Mouse (Mus musculus) kidney, adult 8-10 months (tissue): ENCODE results near the gene Nebl.

Experiments used
- DNase-seq, 2 experiments: peaks; one replicate each; pipeline ENCODE4 v3.0.0; 2022

The Nebl gene

DNA sequence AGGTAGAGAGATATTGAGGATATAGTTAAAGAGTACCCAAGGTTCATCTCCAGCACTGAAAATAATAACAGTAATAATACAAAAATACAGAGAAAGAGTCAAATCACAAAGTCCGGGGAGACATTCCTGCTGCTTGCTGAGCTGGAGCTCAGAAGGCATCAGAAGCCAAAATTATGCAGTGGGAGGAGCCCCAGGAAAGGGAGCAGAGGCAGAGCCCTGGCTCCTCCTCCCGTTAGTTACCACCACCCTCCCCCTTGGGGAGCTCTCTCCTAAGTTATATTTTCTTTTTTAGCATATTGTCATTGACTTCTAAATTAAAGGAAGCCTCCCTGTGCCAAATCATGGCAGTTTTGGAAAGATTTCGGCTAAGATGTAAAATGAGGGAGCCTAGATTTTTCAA, 25.8 kb downstream of the Nebl start:
- no peak for DNase-seq

DNA sequence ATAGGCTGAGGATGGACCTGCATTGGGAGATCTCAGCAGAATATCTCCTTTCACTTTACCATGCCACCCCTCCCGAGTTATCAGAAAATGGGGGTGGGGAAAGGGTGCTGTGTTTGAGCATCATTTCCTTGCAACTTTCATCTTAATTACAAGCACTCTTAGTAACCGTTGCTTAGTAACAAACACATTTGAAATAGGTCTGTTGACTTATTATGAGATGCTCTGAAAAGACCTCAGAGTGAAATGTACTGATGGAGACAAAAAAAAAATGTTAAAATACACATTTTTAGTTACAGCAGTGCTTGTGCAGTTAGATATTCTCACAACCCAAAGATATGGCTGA, 28.1 kb downstream of the Nebl start:
- DNase-seq, result no peak

DNA sequence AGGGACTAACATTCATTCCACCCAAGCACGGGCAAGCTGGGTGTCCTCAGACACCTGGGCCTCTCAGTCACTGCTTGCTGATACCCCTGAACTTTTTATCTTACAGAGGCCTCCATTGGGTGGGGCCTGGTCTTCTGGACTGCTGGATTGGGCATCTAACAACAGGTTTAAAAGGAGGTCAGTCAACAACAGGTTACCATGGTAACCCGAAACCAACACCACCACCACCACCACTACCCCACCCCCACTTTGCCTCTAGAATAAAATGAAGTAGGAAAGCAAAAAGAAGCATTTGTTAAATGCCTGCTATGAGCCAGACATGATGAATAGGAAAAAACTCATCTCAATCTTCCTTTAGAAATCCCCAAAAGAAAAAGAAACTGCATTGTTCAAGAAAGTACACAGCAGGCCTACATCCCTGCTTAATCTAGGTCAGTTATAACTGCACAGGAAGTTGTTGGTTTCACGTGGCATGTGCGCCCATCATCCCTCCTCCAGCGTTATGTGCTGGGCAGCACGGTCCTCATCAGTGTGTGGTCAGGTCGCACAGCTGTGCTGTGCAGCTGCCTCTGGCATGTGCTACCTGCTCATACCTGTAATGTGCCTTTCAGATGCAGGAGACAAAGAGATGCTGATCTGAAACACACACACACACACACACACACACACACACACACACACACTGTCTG, 28.6 kb downstream of the Nebl start:
- no peak for DNase-seq

DNA sequence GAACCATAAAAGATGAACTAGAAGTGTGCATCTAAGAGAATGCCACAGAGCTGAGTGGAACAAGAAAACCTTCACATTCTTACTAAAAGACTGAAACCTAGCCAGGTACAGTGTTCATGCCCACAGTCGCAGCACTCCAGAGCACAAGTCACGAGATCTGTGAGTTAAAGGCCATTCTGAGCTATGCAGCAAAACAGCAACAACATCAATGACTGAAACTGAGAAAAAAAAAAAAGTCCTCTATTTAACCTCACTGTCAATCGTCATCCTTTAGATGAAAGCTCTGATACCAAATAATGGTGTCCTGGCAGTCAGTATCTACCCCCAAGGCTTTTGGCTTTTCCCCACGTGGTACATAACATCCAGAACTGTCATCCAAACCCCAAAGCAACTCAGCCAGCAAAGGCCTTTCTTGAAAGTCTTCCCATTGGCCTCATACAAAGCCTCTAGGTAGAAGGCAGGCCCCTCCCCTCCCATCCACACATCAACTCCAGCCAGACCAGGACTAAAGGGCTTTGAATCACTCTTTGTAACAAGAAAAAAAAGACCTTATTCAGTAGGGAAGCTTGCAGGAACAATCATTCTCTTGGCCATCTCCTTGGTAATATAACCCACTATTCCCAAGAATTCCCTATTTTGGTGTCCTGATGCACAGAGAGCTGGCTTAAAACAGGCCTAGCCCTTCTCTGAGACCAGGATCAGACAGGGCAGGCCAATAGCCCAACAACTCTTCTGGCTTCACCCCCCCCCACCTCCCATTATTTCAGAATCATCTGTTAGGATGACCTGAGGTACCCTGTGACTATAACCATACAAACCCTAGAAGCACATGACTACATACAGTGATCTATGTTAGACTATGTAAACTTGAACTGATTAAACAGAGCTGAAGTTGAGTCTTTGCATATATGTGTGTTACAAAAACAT, 32.8 kb downstream of the Nebl start:
- DNase-seq, result no peak

DNA sequence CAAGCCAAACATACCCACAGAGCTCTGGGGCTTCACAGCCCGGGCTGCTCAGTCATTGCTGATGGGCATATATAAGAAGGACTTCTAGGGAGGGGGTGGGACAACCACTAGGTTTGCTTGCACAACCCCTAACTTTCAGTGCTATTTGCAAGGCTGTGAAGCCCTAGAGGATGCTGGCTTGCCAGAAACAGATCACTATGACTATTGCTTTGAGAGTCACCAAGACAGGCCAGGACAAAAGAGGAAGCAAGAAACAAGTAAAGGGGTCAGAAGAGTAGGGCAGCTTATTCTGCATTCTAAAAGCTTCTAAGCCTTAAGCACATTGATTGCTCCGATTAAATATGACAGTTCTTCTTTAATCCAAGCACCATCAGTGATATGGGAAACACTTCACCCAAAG, 38.3 kb downstream of the Nebl start:
- no peak for DNase-seq

DNA sequence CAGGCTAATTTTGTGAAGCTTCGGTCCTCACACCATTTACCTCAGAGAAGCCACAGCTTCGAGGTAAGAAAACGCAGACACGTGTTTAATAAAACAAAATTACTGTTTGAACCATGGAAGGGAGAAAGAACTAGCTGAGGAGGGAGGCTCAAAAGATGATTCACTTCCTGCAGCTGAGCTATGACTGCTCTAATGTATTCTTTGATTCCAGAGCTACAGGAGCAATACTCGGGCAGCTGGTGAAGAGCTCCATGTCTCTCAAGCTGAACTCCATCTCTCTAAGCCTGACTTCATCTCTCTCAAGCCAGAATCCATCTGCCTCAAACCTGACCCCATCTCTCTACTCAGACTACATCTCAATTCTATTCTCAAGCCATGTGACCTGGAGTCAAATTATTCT, 41.0 kb downstream of the Nebl start:
- DNase-seq, result no peak

DNA sequence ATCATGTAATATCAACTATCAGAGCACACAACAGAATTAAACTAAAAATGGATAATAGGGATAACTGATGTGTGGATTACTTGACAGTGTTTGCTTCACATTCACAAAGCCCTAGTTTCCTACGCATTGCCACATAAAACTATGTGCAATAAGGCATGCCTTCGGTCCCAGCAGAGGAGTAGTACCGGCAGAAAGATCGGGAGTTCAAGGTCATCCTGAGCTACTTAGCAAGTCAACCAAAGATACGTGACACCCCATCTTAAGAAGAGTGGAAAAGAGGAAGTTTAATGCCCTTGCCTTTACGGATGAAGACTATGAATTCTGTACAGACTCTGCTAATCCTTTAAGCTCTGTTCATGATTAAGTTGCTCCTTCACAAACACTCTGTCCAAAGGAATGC, 44.1 kb downstream of the Nebl start:
- DNase-seq, result no peak

DNA sequence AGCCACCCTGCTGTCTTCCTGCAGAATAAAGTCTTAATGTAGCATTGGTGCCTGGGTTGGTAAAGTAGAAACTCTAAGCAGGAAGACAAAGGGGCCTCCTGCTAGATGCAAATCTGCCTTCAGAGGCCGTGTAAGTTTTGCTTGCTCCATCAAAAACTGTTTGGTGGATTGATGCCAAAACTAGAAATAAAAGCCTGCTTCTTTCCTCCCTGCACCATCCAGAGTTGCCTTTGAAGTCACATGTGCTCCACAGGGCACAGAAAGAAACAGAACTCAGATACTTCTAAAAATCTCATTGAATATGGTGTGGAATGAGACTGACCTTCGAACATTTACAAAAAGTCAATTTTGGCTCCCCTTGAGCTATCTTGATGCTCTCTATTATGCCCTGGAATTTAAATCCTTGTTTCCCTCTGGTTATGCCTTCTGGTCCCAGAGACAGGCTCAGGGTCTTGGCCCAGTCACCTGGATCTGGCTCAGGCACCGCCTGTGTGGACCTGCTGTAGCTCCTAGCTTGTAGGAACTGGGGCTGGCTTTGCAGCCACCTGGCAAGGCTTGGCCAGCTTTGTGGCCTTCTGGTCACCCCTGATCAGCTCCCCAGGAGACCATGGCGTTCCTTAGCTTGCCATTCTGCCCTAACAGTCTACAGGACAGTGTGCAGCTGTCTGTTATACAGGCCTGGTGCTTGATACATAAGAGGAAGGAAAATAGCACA, 47.8 kb downstream of the Nebl start:
- DNase-seq, result no peak

DNA sequence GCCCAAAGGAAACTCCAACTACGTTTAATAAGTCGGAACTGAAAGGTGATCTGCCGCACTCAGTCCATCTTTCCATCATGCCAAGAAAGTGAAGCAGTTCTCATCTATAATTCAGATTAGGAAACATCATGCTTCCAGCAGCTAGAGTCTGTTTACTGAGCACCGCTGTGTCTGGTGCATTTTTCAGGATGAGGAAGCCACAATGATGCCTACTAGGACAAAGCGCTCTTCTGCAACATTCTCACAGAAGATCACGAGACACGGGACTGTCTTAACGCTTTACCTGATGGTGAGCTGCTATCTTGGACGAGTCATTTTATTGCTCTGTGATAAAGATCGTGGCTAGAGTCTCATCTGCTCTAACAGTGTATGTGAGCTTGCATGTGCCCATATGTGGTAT, 59.1 kb downstream of the Nebl start:
- no peak for DNase-seq

DNA sequence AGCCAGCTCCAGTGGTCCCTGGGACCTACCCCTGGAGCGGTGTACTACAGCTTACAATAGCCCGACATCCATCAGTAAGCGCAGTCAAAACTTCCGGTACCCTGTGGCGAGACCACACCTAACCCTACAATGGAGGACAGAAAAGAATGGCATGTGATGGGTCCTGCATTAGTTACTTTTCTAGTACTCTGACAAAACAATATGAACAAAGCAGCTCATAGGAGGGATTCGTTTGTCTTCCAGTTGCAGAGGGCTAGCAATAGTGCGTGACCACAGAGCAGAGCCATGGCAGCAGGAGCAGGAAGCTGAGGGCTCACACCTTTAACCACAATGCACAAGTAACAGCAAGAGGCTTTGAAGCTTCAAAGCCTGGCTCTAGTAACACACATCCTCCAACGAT, 59.7 kb downstream of the Nebl start:
- DNase-seq, result no peak

DNA sequence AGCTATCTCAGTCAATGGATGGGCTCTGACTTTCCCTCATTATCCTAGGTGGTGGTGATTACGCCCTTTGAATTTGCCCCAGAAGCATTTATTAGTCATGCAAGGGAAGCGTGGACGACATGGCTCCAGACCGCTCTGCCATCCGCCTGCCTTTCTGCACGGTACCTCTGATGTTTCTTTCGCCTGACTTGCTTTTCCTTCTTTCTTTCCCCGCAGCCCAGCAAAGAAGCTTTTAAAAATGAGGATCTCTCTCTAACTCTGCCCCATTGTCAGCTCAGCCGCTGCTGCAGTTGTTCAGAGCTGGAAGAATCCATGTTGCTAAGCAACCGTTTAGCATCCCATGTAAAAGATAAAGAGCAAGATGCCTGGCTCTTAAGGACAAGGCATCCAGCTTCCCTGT, 61.3 kb downstream of the Nebl start:
- DNase-seq, result no peak

DNA sequence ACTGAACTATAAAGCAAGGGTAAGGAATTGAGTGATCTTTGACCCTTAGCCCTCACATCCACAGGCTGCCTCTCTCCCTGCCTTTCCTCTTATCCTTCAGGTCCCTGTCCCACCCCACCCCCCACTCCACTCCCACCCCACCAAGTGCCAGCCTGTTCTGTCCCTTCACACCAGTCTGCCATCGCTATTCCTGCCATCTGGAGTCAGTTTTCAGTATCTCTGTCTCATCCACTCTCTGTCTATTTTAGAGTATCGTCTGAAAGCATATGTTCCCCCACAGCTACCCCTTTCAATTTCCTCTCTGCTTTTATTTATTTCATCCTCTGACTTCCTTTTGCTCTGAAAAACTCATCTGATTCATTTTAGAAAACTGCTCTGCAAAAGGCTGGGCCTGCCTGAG, 62.3 kb downstream of the Nebl start:
- no peak for DNase-seq

DNA sequence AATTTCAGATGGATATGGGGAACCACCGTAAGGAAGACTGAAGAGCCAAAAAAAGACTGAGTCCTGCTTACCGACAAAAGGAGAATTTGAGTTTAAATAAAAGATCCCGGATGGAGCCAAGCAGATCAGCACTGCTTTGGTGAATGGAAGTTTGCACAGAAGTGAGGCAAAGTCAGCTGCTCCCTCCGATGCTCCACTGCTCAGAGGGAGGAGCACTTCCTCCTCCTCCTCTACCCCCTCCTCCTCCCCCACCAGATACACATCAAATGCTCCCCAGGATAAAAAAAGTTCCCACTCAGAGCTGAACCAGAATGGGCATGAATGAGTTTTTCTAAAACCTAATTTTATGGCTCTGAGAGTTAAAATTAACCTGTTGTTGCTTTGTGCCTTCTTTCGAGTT, 73.1 kb downstream of the Nebl start:
- no peak for DNase-seq

DNA sequence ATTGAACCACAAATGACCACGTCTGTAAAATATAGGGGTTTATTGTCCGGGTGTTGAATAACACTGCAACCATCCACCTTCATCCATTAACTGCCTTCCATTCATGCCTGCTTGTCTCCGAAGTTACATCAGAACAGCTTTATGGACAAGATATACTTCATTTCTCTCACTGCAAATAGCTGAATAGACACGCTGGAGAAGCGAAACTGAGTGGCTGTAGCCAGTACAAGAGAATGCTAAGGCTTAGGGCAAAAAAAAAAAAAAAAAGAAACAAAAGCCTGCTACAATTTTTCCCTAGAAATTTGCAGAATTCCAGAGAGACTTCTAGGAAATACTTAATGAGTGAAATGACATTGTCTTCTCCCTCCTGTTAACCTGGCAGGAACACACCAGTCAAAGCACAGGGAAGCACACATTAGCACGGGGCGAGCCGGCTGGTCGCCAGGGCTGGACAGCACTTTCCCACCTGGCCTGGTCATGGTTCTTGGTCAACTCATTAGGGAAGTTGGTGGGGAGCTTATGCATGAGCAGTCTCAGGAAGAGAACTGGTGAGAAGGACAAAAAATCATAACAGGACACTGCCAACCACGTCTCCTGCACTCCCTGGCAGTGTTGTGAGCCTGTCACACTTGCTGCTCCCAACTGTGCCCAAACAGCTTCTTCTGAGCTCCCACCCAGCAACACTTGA, 81.0 kb downstream of the Nebl start:
- no peak for DNase-seq

DNA sequence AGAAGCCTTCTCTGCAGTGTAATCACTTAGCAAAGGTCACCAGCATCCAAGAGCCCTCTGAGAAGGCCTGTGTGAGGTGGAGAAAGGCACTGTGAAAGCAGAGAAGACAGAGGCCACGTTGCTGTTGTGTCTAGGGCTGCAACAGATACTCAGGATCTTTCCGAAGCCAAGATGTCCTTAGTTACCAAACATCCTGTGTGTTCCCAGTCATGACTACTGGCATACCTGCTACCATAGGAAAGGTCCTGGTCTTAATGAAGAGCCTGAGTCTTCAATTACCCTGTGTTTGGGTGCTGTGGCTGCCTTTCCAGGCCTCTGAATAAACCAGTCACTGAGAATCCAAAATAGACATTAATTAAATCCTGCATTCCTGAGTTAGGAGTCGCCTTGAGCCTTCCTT, 81.5 kb downstream of the Nebl start:
- no peak for DNase-seq

DNA sequence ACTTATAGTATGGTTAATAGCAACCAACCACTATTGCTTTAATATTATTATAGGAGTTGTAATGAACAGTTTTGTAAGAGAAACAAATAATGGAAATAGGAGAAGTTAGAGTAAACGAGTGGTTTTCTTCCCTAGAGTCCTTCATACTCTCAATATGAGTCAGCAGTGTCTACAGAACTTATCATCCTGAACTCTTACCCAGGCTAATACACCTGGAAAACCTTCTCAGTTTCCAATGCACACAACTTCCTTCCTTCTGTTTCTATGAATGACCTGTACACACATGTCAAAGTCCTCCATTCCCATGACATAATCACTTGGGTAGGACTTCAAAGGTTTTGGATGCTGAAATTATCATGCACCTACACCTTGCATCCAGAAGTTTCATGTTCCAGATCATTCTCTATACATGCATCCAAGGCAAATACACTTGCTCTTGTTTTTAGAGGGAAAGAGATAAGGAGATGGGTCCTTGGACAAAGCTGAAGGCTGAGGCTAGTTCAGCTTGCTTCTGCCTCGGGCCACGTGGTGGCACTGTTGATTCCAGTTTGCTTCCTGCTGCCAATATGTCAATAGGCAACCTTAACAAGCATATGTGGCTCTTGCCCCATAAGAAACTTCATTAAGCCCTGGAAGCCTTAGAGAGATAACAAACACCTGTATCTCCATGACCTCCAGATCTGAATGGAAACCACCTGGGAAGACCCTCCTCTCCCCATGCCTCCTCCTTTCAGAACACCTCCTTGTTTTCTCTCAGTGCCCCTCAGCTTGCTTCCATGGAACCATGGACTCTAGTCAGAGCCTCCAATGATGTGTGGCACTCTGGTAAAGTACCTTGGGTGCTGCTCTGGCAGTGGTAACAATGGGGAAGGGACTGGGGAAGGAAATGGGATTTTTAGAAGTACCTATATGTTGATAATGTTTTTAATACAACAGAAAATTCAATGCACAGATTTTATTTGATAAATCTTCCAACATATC, 86.7 kb downstream of the Nebl start:
- peak; percentile 19 to 46 for DNase-seq

DNA sequence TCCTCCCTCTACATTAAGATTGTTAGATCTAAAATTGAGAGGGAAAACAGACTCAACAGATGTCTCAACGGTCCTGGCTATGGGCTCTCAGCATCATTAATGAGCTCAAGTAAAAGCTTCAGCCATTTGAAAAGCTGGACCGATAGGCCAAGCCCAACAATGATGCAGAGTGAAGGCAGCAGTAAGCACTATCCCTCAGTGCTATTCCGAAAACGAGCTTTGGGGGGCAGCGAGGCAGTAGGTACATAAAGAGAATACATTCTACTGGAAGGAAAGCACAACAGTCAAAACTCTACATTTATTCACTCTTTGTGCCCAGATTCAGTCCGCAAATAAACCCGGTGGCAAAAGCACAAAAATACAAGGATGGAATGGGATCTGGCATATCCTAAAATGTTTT, 87.4 kb downstream of the Nebl start:
- DNase-seq, result no peak

DNA sequence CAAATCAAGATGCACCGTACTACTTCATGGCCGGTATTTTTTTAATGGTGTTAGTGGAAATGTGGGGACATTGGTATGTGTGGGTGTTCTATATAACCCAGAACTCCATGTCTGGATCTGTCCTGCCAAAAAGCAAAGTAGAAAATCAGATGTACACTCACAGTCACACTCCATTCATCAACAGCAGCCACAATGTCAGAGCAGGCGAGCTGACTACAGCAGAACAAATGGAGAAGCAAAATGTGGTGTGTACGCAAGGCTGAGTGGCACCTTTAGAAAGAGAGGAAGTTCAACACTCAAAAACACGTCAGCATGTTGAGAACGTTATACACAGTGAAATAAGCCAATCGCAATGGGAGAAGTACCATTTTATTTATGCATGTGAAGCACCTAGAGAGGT, 88.5 kb downstream of the Nebl start:
- DNase-seq, result no peak

DNA sequence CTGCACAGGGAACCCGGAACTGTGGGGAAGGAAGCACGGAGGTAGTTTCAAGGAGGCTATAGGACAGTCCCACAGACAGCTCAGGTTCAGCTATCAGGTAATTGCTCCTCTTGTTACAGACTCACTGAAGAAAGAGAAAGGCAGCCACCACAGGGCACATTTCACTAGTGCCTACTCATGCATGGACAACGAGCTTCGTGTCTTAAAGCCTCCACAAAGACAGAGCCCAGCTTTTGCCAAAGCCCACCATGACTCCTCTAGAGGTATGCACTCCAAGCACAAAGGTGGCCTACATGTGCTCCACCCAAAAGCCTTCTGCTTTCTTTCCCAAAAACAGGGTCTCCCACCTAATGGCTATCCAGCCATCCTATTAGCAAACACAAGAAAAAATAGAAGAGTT, 90.4 kb downstream of the Nebl start:
- no peak for DNase-seq

DNA sequence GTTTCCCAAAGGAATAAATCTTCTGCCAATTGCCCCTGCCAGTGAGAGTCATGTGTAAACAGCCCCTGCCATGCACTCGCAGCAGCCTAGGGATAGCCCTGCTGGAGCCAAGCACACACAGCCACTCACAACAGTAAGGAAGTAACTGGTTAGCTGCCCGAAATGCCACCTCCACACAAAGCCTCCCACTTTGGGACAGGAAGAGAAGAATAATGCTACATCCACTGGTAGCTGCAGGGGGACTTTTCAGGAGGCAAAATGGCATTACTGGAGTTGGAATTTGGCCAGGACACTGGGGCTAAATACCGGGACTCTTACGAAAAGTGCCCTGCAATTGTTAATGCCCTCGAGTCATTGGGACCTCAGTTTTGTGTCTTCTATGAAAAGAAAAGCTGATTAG, 92.6 kb downstream of the Nebl start:
- no peak for DNase-seq

DNA sequence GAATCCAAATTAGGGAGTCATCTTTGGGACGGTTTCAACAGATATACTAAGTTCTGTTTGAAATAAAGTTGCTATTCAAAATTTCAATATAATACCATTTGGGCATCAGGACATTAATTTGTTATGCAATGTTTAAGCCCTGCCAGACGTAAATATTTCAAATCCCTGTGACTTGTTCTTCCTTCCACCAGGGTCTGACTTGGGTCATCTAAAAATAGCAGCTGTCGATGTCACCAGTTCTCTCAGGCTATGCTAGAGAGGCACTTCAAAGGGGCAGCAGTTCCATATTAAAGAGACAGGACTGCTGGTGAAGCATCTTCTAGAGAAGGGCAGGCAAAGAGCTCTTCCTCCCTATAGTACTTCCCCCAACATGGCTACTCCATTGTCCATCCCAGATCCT, 107.3 kb downstream of the Nebl start:
- DNase-seq, result peak in 1 of 2 experiments; percentile 11

DNA sequence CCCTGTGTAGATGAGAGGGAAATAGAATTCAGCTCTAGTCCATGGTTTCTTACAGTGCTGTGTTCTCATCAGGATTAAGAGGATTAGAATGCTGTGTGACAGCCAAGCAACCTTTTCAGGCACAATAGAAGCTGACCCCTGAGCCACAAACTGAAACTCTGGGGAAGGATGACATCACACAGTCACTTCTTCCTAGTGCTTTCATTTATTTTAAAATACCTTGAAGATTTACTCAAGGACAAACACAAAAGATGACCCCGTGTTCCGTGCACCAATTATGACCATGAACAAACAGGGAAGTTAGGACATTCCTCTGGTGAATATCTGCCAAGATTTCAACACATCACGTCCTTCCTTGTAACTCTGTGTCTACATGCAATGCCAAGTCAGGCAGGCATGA, 121.0 kb downstream of the Nebl start:
- peak; percentile 2 to 11 for DNase-seq
